Mouse (Mus musculus) effector memory CD4-positive, alpha-beta T cell, adult 5 months (primary cell): ENCODE results near the gene Vmn1r104. TPM values are rescaled to one million over a fixed set of nuclear protein-coding genes. Genes with fewer than 3 reads are reported as not detected.

ENCODE experiments used
- polyA plus RNA-seq: library from polyadenylated mRNA; unstranded; fragments of 100-300 nt; shearing (Covaris generic); gene quantifications from one replicate; pipeline ENCODE4 v1.2.1, GENCODE M21; 2017

The Vmn1r104 gene
- not detected for polyA plus RNA-seq

DNA sequence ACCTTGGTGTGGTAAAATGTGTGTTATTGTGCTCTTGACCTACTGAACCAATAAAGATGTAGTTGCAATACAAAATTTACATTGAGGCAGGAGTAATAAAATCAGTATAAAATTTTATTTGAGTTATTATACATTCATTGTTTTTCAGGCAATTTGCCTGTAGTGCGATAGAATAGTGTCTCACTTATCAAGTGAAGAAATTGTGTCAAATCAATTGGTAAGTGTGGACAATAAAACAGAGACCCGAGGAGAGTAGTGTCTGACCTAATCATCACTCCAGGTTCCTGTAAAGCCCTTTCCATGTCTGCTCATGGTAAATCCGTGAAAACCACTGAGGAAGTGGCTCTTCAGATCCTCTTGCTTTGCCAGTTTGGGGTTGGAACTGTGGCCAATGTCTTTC, at the start of gene Vmn1r104:
Gene Vmn1r104 (plus strand): TSS at position 301 of the 400 bp plus-strand sequence.

GRCm38 (mm10) chr7:20510434-20510833, 23.2 kb upstream of the Vmn1r104 start, which contains the start of gene Vmn1r103:
Gene Vmn1r103 (minus strand): TSS chr7:20510534.

DNA sequence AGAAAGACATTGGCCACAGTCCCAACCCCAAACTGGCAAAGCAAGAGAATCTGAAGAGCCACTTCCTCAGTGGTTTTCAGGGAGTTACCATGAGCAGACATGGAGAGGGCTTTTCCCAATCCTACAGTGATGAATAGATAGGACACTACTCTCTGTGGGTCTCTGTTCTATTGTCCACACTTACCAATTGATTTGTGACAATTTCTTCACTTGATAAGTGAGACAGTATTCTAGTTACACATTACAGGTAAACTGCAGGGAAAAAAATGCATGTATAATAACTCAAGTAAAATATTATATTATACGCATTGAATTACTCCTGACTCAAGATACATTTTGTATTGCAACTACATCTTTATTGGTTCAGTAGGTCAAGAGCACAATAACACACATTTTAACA, 12.0 kb downstream of the Vmn1r104 start, which contains the start of gene Gm5726:
Gene Gm5726 (minus strand): TSS at position 101 of the 400 bp plus-strand sequence.

GRCm38 (mm10) chr7:20576141-20576540, 42.5 kb downstream of the Vmn1r104 start, which contains the start of gene Gm4141:
Gene Gm4141 (minus strand): TSS chr7:20576241.

Other genes with a start within 250 kb of the Vmn1r104 start
- not detected for gene Gm4133, start 199.8 kb upstream of the Vmn1r104 start, polyA plus RNA-seq
- not detected for gene Gm5728, start 158.4 kb upstream of the Vmn1r104 start, polyA plus RNA-seq
- gene Vmn1r100, start 115.9 kb upstream of the Vmn1r104 start, polyA plus RNA-seq: not detected
- not detected for gene Vmn1r101, start 91.2 kb upstream of the Vmn1r104 start, polyA plus RNA-seq
- 0.65 TPM for gene Gm10670, start 58.9 kb upstream of the Vmn1r104 start, polyA plus RNA-seq
- gene Vmn1r103, start 23.3 kb upstream of the Vmn1r104 start, polyA plus RNA-seq: not detected
- not detected for gene Gm5726, start 11.9 kb downstream of the Vmn1r104 start, polyA plus RNA-seq
- not detected for gene Gm4141, start 42.4 kb downstream of the Vmn1r104 start, polyA plus RNA-seq
- not detected for gene Gm4513, start 65.2 kb downstream of the Vmn1r104 start, polyA plus RNA-seq
- gene Vmn1r107, start 135.1 kb downstream of the Vmn1r104 start, polyA plus RNA-seq: 0.67 TPM
- not detected for gene Vmn1r111, start 169.4 kb downstream of the Vmn1r104 start, polyA plus RNA-seq
- gene Gm10668, start 196.8 kb downstream of the Vmn1r104 start, polyA plus RNA-seq: not detected
- not detected for gene Vmn1r112, start 237.3 kb downstream of the Vmn1r104 start, polyA plus RNA-seq